Mouse (Mus musculus): ENCODE data around the gene Dpp10.

The Dpp10 gene

GRCm38 (mm10) chr1:124044925-124045640, at the start of gene Dpp10:
Gene Dpp10 (minus strand): TSS chr1:124045559.
- DNase-seq (ENCODE audit: low read depth, low spot score) = no peak

DNA sequence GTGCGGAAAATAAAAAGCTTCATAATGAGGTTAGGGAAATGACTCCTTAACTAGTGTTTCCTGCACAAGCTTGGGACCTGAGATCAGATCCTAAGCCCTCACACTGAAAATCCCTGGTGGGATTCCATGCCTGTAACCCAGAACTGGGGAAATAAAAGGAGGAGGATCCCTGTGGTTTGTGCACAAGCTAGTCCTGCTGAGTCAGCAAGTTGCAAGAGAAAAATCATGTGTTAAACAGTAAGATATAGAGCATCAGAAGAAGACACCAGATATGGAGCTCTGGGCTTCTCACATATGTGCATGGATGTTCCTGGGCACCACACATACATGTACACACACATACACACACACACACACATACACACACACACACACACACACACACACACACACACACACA, 3.2 kb upstream of the Dpp10 start:
- DNase-seq (ENCODE audit: low read depth, low spot score) = no peak

DNA sequence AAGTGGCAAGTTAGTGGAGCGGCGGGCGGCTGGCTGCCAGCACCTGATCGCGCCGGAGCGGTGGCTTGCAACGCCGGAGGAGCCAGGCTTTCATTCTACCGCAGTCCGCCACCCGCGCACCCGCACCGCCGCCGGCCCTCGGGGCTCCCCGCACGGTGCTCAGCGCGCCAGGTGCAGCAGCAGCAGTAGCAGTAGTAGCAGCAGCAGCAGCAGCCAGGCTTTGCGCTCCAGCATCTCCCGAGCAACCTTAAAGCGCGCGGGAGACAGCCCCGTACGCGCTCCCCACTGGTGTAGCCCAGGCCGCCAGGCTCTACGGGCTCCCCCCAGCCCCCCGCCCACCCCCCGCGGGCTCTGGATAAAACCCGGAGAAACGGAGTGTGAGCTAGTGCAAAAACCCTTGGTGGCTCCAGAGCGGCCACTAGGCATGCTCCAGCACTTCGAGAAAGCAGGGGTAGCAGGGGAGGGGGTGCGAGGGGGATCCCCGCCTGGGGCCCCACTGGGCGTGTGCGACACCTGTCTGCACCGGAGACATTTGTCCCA, 472 bp upstream of the Dpp10 start:
- no peak for DNase-seq (ENCODE audit: low read depth, low spot score)

GRCm38 (mm10) chr1:124044161-124044560, 1.2 kb downstream of the Dpp10 start:
- DNase-seq (ENCODE audit: low read depth, low spot score) = no peak

DNA sequence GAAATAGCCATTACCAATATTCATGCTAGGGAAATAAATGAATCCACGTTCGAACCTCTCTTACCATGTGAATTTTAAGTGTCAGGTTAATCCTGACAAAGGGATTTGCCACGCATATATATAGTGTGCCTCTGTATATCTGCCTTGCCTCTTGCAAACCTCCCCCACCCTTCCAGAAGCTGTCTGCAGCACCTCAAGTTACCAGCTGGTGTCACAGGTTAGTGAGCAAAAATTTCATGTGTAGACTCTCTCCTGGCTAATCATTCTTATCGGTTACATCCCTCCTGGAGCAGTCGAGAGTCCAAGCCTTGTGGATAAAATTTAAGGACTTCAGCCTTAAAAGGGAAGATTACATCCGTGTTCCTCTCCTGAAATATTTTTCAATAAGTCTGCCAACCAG, 1.9 kb downstream of the Dpp10 start:
- no peak for DNase-seq (ENCODE audit: low read depth, low spot score)

GRCm38 (mm10) chr1:124041559-124041958, 3.8 kb downstream of the Dpp10 start:
- DNase-seq (ENCODE audit: low read depth, low spot score) = peak; percentile 1

DNA sequence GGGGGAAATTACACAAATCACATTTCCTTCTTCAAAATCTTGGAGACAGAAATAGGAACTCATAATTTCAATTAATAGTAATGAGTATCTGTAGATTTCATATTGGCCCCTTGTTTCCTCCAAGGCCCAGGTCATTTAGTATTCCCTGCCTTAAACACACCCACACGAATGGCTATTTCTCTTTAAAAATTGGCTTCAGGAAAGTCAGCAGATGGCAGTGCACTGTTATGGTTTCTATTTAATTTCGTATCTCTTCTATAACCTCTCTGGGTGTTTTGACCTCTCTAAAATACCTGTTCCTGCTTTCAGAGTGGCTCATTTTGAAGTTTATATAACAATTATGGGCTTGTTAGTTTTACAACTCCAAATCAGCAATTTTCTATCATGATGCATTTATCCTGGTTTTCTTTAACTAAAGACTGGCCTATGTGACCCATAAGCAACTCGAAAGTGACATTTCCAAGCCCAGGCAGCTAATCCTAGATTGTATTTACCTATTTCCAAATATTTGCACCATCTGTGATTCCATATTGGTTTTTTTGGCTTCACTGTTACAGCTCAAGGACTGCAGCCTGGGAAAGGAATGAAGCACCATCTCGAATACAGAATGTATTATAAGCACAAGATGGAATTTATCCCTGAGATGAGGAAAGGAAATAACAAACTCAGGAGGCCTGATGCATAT, 9.9 kb downstream of the Dpp10 start:
- DNase-seq (ENCODE audit: low read depth, low spot score) = no peak

DNA sequence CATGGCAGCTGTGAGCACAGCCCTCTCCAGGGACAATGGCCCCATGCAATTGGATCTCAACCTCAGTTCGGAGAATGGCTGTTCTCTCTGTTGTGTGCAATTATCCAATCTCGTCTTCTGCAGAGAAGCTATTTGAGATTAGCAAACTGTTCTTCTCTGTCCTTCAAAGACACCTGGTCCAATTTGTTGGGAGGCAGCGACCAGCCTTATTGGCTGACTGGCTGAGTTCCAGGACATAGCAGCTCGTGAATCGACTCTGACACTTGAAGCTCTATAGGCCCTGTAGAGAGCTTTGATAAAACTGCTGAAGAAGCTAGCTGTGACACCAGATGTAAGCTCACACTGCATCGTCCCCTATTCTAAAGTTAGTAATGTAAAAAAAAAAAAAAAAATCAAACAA, 12.7 kb downstream of the Dpp10 start:
- no peak for DNase-seq (ENCODE audit: low read depth, low spot score)

GRCm38 (mm10) chr1:124031968-124032367, 13.4 kb downstream of the Dpp10 start:
- no peak for DNase-seq (ENCODE audit: low read depth, low spot score)

- no peak for DNase-seq (ENCODE audit: low read depth, low spot score)
These were observed 42.6 kb downstream of the Dpp10 start for GRCm38 (mm10) chr1:124002797-124003196.

- no peak for DNase-seq (ENCODE audit: low read depth, low spot score)
These were observed 49.6 kb downstream of the Dpp10 start for GRCm38 (mm10) chr1:123995780-123996179.

- DNase-seq (ENCODE audit: low read depth, low spot score) = no peak
These were observed 59.9 kb downstream of the Dpp10 start for GRCm38 (mm10) chr1:123985324-123986024.

GRCm38 (mm10) chr1:123978597-123978996, 66.8 kb downstream of the Dpp10 start:
- DNase-seq (ENCODE audit: low read depth, low spot score) = no peak

- no peak for DNase-seq (ENCODE audit: low read depth, low spot score)
These were observed 70.7 kb downstream of the Dpp10 start for GRCm38 (mm10) chr1:123974621-123975020.

GRCm38 (mm10) chr1:123946149-123946548, 99.2 kb downstream of the Dpp10 start:
- DNase-seq (ENCODE audit: low read depth, low spot score) = no peak

DNA sequence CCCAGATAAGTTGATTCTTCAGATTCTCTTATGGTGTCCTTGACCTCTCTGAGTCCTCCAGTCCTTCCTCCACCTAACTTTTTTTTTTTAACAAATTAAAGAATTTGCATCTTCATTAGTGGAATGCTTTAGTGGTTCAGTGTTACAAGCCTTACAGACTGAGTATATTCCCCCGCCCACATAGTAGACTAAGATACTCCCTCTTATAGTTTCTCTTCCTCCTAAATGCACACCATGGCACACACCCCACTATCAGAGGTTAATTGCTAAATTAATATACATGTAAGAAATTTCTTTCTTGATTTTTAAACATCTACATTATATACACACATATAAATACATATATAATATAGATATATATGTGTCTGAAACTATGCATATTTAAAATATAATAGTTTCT, 104.5 kb downstream of the Dpp10 start:
- DNase-seq (ENCODE audit: low read depth, low spot score) = no peak

- no peak for DNase-seq (ENCODE audit: low read depth, low spot score)
These were observed 111.3 kb downstream of the Dpp10 start for GRCm38 (mm10) chr1:123933812-123934727.

DNA sequence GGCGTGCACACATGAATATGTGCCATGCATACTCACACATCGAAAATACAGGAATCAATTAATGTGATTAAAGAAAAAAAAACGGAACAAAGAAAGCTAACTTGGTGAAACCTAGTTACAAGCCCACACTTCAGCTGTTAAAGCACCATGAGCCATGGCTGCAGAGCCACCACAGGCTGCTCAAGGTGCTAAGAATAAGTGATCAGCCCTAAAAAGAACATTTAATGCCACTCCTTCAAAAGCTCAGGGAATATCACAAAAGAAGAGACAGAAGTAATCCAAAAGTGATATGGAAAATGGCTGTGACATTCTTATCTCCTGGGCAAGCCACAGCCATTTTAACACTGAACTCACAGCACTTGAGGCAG, 117.4 kb downstream of the Dpp10 start:
- no peak for DNase-seq (ENCODE audit: low read depth, low spot score)

DNA sequence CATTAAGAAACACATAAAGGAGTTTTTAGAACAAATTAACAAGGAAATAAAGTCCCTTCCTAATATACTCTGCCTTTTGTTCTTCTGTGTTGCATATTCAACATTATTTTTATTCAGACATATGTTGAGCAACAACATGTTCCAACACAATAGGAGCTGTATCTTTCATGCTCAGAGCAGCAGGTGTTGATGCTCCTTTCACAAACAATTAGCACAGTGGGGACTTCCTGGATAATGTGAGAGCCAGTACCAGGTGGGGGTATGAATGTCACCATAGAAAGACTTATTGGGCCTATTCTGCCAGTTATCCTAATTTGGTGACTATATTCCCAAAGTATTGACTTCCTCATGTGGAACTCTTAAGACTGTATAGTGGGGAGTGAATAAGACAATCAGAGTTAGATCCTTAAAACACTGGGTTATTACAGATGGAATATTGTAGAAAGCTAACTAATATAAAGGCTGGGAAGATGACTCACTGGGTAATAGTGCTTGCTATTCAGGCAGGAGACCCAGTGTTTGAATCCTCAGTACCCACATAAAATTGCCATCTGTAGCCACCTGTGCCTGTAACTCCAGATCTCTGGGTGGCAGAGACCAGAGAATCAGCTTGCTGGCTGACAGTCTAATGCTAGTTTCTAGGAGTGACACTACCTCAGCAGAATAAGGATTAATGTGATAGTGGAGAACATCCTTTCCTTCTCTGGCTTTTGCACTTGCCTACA, 117.9 kb downstream of the Dpp10 start:
- no peak for DNase-seq (ENCODE audit: low read depth, low spot score)

DNA sequence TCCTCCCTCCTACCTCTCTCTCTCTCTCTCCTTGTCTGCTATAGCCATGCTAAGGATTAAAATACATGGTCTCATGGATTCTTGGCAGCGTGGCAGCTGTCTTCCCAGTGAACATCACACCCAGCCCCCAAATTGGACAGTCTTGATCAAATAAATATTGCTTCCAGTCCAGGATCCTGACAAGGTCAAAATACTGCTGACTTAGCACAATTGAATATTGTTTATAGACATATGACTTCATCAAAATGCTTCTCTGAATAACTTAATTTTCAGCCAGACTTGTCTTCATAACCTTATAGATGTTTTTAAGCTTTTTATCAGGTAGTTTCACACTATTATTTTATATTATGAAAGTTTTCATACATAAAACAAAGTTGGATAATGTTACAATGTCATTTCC, 120.5 kb downstream of the Dpp10 start:
- DNase-seq (ENCODE audit: low read depth, low spot score) = no peak

- no peak for DNase-seq (ENCODE audit: low read depth, low spot score)
These were observed 121.5 kb downstream of the Dpp10 start for GRCm38 (mm10) chr1:123923907-123924306.
